Mouse (Mus musculus): ENCODE results near the gene Trio. TPM values are rescaled to one million over a fixed set of nuclear protein-coding genes. Genes with fewer than 3 reads are reported as not detected.

Trio gene
- polyA plus RNA-seq, 1 experiment = 154 TPM

- no peak overlapping the region for H3K4me3 ChIP-seq (ENCODE audit: insufficient read depth, low read length)
- H3K27ac ChIP-seq (ENCODE audit: insufficient read depth, low read length) = no peak overlapping the region
- TF ChIP-seq POLR2A (IDR thresholded peaks at IDR 0.05; ENCODE audit: low read depth, low read length) (no peak), CTCF (IDR thresholded peaks at IDR 0.05; ENCODE audit: borderline replicate concordance, insufficient read depth, low read length) (no peak)
- peaks cover 16% of the 10 kb centered on the region; the same call in 1 of the 2 replicates for H3K4me1 ChIP-seq (ENCODE audit: control insufficient read depth, insufficient read depth, low read length)
Observed at GRCm38 (mm10) chr15:27981764-27982500, 43.7 kb downstream of the Trio start.

DNA sequence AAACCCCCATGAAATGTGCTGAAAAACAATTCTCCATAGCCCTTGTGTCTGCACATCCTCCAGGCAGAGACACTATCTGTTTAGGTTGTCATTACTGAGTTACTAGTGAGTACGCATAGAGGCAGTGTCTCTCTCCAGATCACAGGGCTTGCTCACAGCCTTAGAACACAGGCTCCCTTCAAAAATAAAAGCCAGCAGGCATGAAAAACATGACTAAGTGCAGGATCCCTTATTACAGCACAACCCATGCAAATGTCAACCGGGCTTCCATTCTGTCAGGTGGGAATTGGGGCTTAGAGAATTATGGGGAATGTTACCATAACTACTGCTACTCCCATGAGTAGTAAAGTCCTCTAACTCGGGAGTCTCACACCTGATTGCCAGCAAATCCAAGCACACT, 44.4 kb downstream of the Trio start:
- H3K4me3 ChIP-seq (ENCODE audit: insufficient read depth, low read length) = no peak overlapping the region
- no peak overlapping the region for H3K27ac ChIP-seq (ENCODE audit: insufficient read depth, low read length)
- TF ChIP-seq POLR2A (IDR thresholded peaks at IDR 0.05; ENCODE audit: low read depth, low read length) = no peak
- H3K4me1 ChIP-seq (ENCODE audit: control insufficient read depth, insufficient read depth, low read length) = peaks cover 16% of the 10 kb centered on the region; the same call in 1 of the 2 replicates

- H3K27ac ChIP-seq (ENCODE audit: insufficient read depth, low read length) = no peak overlapping the region
- no peak overlapping the region for H3K4me3 ChIP-seq (ENCODE audit: insufficient read depth, low read length)
- TF ChIP-seq CTCF (IDR thresholded peaks at IDR 0.05; ENCODE audit: borderline replicate concordance, insufficient read depth, low read length) = no peak
- no peak for TF ChIP-seq POLR2A (IDR thresholded peaks at IDR 0.05; ENCODE audit: low read depth, low read length)
- peaks cover 14% of the 10 kb centered on the region; the same call in 1 of the 2 replicates for H3K4me1 ChIP-seq (ENCODE audit: control insufficient read depth, insufficient read depth, low read length)
Observed at GRCm38 (mm10) chr15:27980436-27980835, 45.2 kb downstream of the Trio start.

DNA sequence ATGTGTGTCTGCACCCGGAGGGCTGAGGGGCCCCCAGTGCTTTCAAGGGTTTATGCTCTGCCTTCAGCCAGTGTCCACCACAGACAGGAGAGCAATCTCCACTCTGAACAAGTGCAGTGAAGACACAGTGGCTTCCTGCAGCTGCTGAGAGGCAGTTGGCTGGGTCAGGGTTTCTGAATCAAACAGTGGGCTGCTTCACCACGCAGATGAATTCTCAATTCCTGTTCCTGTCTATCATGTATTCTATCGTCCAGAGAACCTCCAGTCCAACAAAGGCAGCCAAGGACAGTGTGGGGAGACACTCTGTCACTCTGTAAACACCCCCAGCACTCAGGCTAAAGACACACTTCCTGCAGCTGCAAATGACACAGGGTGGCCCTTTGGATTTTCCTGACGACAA, 48.7 kb downstream of the Trio start:
- Histone ChIP-seq H3K4me3 (ENCODE audit: insufficient read depth, low read length) (no peak overlapping the region), H3K4me1 (ENCODE audit: control insufficient read depth, insufficient read depth, low read length) (0 out of 2 replicates have a peak, but pooled peaks cover 3% of the 10 kb centered on the region), H3K27ac (ENCODE audit: insufficient read depth, low read length) (no peak overlapping the region)
- TF ChIP-seq POLR2A (IDR thresholded peaks at IDR 0.05; ENCODE audit: low read depth, low read length) (no peak), CTCF (IDR thresholded peaks at IDR 0.05; ENCODE audit: borderline replicate concordance, insufficient read depth, low read length) (no peak)

DNA sequence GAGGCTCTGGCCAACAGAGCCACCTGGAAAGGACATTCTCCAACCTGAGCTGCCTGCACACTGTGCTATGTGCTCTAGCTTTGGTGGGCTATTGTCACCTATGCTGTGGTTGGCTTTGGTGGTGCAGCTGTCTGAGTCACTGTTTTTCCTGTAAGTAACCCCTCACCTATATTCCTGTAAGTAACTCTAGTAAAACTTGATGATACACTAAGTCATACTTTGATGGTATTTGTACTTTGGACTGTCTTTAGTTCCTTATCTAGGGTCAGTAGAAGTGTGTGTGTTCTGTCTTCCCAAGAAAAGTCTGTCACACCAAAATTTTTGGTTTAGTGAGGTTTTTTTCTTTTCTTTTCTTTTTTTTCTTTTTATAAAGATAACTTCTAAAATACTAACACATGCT, 49.3 kb downstream of the Trio start:
- Histone ChIP-seq H3K27ac (ENCODE audit: insufficient read depth, low read length) (no peak overlapping the region), H3K4me1 (ENCODE audit: control insufficient read depth, insufficient read depth, low read length) (no peaks in the 10 kb centered on the region), H3K4me3 (ENCODE audit: insufficient read depth, low read length) (no peak overlapping the region)
- TF ChIP-seq POLR2A (IDR thresholded peaks at IDR 0.05; ENCODE audit: low read depth, low read length) (no peak), CTCF (IDR thresholded peaks at IDR 0.05; ENCODE audit: borderline replicate concordance, insufficient read depth, low read length) (no peak)

GRCm38 (mm10) chr15:27974637-27975036, 51.0 kb downstream of the Trio start:
- no peak overlapping the region for H3K4me3 ChIP-seq (ENCODE audit: insufficient read depth, low read length)
- no peak for TF ChIP-seq CTCF (IDR thresholded peaks at IDR 0.05; ENCODE audit: borderline replicate concordance, insufficient read depth, low read length)
- no peak for TF ChIP-seq POLR2A (IDR thresholded peaks at IDR 0.05; ENCODE audit: low read depth, low read length)
- H3K27ac ChIP-seq (ENCODE audit: insufficient read depth, low read length) = no peak overlapping the region
- no peaks in the 10 kb centered on the region for H3K4me1 ChIP-seq (ENCODE audit: control insufficient read depth, insufficient read depth, low read length)

GRCm38 (mm10) chr15:27968183-27968582, 57.5 kb downstream of the Trio start:
- TF ChIP-seq CTCF (IDR thresholded peaks at IDR 0.05; ENCODE audit: borderline replicate concordance, insufficient read depth, low read length) = no peak
- no peak for TF ChIP-seq POLR2A (IDR thresholded peaks at IDR 0.05; ENCODE audit: low read depth, low read length)
- Histone ChIP-seq H3K4me3 (ENCODE audit: insufficient read depth, low read length) (no peak overlapping the region), H3K27ac (ENCODE audit: insufficient read depth, low read length) (no peak overlapping the region), H3K4me1 (ENCODE audit: control insufficient read depth, insufficient read depth, low read length) (peaks cover 10% of the 10 kb centered on the region)

DNA sequence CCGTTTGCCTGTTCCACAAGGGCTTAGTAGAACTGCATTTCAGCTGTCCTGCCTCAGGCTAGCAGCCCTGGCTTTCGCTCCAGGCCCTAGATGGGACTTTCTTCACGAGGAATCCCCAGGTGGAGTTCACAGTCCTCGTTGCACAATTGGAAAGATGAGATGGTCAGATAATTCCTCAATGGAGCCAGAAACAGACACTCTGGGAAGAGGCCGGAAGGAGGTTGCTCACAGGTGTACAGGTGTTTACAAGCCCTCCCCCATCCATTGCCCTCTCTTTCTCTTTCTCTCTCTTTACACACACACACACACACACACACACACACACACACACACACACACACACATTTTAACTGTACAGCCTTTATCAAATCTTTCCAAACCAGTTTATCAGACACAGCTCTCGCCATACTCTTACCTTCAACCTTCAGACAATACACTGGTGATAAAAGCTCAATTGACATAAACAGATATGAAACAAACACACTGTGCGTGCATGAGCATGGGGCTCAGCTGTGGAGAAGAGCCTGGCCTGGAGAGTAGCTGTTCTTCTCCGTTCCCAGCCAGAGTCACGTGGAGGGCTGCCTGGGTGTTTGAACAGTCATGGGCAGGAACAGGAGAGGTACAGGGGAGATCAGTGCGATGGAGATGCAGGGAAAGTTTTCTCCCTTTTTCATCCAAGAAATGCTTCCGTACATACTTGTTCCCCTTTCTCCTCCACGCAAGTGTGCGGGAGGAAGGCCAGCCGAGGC, 58.3 kb downstream of the Trio start:
- Histone ChIP-seq H3K4me3 (ENCODE audit: insufficient read depth, low read length) (no peak overlapping the region), H3K4me1 (ENCODE audit: control insufficient read depth, insufficient read depth, low read length) (peaks cover 14% of the 10 kb centered on the region), H3K27ac (ENCODE audit: insufficient read depth, low read length) (no peak overlapping the region)
- TF ChIP-seq CTCF (IDR thresholded peaks at IDR 0.05; ENCODE audit: borderline replicate concordance, insufficient read depth, low read length) (no peak), POLR2A (IDR thresholded peaks at IDR 0.05; ENCODE audit: low read depth, low read length) (no peak)

GRCm38 (mm10) chr15:27964877-27965276, 60.8 kb downstream of the Trio start:
- H3K4me1 ChIP-seq (ENCODE audit: control insufficient read depth, insufficient read depth, low read length) = peaks cover 20% of the 10 kb centered on the region
- TF ChIP-seq POLR2A (IDR thresholded peaks at IDR 0.05; ENCODE audit: low read depth, low read length) (no peak), CTCF (IDR thresholded peaks at IDR 0.05; ENCODE audit: borderline replicate concordance, insufficient read depth, low read length) (no peak)
- H3K27ac ChIP-seq (ENCODE audit: insufficient read depth, low read length) = no peak overlapping the region
- H3K4me3 ChIP-seq (ENCODE audit: insufficient read depth, low read length) = no peak overlapping the region

DNA sequence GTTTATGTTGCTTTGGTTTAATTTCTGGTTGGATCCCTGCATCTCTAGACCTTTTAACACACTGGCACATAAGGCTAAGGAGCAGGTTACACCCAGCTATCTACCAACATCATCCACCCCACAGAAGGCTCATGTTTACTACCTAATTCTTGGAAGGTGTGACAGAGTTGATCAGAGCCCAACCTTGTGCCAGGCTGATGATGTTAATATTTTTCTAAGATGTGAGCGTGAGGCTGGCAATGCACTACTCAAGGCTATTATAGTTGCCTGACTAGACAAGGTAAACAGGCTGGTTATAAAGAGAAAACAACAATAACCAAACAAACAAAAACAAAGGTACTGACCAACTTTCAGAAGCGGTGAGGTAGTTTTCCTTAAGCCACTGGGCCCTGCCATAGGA, 62.1 kb downstream of the Trio start:
- no peak overlapping the region for H3K4me3 ChIP-seq (ENCODE audit: insufficient read depth, low read length)
- H3K27ac ChIP-seq (ENCODE audit: insufficient read depth, low read length) = no peak overlapping the region
- peaks cover 20% of the 10 kb centered on the region for H3K4me1 ChIP-seq (ENCODE audit: control insufficient read depth, insufficient read depth, low read length)
- TF ChIP-seq CTCF (IDR thresholded peaks at IDR 0.05; ENCODE audit: borderline replicate concordance, insufficient read depth, low read length) = no peak
- TF ChIP-seq POLR2A (IDR thresholded peaks at IDR 0.05; ENCODE audit: low read depth, low read length) = no peak

Measured in embryonic fibroblast, embryonic 13.5 days (primary cell).